Mouse (Mus musculus) MEL (cell line): ENCODE measurements around the gene Tjp1.

Experiments used
- CTCF ChIP-seq, 3 experiments: IDR thresholded peaks in 2 of 3; conservative IDR thresholded peaks in 1 of 3; 2 replicates each; pipeline ENCODE4 v1.5.1; 2011 to 2012; ENCODE audit warnings: low read length in 3 of 3, low read depth in 2 of 3, mild to moderate bottlenecking in 2 of 3, improper control_type of control experiment in 1 of 3, inconsistent platforms in 1 of 3, mixed read lengths in 1 of 3, moderate library complexity in 1 of 3; ENCODE audit not compliant: control insufficient read depth in 1 of 3, insufficient read depth in 1 of 3, poor library complexity in 1 of 3, severe bottlenecking in 1 of 3
- GABPA ChIP-seq: IDR thresholded peaks from 2 replicates; pipeline ENCODE4 v1.6.1; 2012; ENCODE audit warnings: low read depth, mild to moderate bottlenecking, inconsistent platforms, low read length, improper control_type of control experiment, moderate library complexity
- GATA1 ChIP-seq: IDR thresholded peaks from 2 replicates; pipeline ENCODE4 v1.6.1; 2011; ENCODE audit warnings: low read depth, low read length, improper control_type of control experiment
- JUND ChIP-seq: IDR thresholded peaks from 2 replicates; pipeline ENCODE4 v1.6.1; 2011; ENCODE audit warnings: low read depth, mild to moderate bottlenecking, improper control_type of control experiment, low read length
- NRF1 ChIP-seq: IDR thresholded peaks from 2 replicates; pipeline ENCODE4 v1.6.1; 2014; ENCODE audit warnings: low read depth, mild to moderate bottlenecking, inconsistent platforms, low read length, improper control_type of control experiment, moderate library complexity; ENCODE audit not compliant: poor library complexity, insufficient read depth, severe bottlenecking
- POLR2A ChIP-seq, 2 experiments: IDR thresholded peaks; 2 replicates each; pipeline ENCODE4 v1.6.1; 2011 to 2012; ENCODE audit warnings: low read length in 2 of 2, mild to moderate bottlenecking in 2 of 2, control low read depth in 1 of 2, improper control_type of control experiment in 1 of 2, low read depth in 1 of 2, moderate library complexity in 1 of 2; ENCODE audit not compliant: control insufficient read depth in 1 of 2, insufficient read depth in 1 of 2, poor library complexity in 1 of 2
- POLR2AphosphoS5 ChIP-seq: IDR thresholded peaks from 2 replicates; pipeline ENCODE4 v1.6.1; 2012; ENCODE audit warnings: low read depth, borderline replicate concordance, mild to moderate bottlenecking, inconsistent platforms, low read length, moderate library complexity, mixed read lengths
- SMC3 ChIP-seq: IDR thresholded peaks from 2 replicates; pipeline ENCODE4 v1.6.1; 2011; ENCODE audit warnings: low read depth, low read length, improper control_type of control experiment
- TCF12 ChIP-seq: IDR thresholded peaks from 2 replicates; pipeline ENCODE4 v1.6.1; 2014; ENCODE audit warnings: low read depth, mild to moderate bottlenecking, inconsistent platforms, low read length, improper control_type of control experiment, moderate library complexity
- USF1 ChIP-seq: IDR thresholded peaks from 2 replicates; pipeline ENCODE4 v1.6.1; 2014; ENCODE audit warnings: low read depth, mild to moderate bottlenecking, inconsistent platforms, low read length, improper control_type of control experiment, moderate library complexity
- ZNF384 ChIP-seq: IDR thresholded peaks from 2 replicates; pipeline ENCODE4 v1.6.1; 2012; ENCODE audit warnings: low read depth, mild to moderate bottlenecking, inconsistent platforms, low read length, improper control_type of control experiment

- TF ChIP-seq POLR2A (IDR thresholded peaks at IDR 0.05; ENCODE audit: control insufficient read depth in 1 of 2, insufficient read depth in 1 of 2, low read depth in 1 of 2, low read length in 2 of 2, poor library complexity in 1 of 2) (no peak), GABPA (no peak), TCF12 (no peak), GATA1 (no peak), ZNF384 (no peak), NRF1 (no peak), CTCF (IDR thresholded peaks at IDR 0.05 in 2 of 3, conservative IDR thresholded peaks at IDR 0.05 in 1 of 3; ENCODE audit: control insufficient read depth in 1 of 3, insufficient read depth in 1 of 3, low read depth in 2 of 3, low read length in 3 of 3, poor library complexity in 1 of 3, severe bottlenecking in 1 of 3) (no peak), JUND (no peak), POLR2AphosphoS5 (no peak), USF1 (no peak), SMC3 (no peak)
Measured at GRCm38 (mm10) chr7:65369101-65369500, 158.5 kb downstream of the Tjp1 start.
